Mouse (Mus musculus) lung, postnatal 36 days (tissue): Measurements from ENCODE around the gene Best1.
A peak's percentile ranks its signal among the peaks of the same experiment; 100 is the strongest.

Experiments
- DNase-seq: peaks from one replicate; pipeline ENCODE4 v3.0.0; 2022; ENCODE audit warnings: mixed read lengths

Best1 gene

GRCm38 (mm10) chr19:10001206-10001969 is at the start of gene Best1, which contains the start of gene Rab3il1:
Gene Best1 (minus strand): TSS chr19:10001633.
Gene Rab3il1 (plus strand): TSS chr19:10001669.
- DNase-seq, result no peak

GRCm38 (mm10) chr19:10050438-10050837 is 49.0 kb upstream of the Best1 start:
- no peak for DNase-seq

GRCm38 (mm10) chr19:10049533-10049932 is 48.1 kb upstream of the Best1 start:
- no peak for DNase-seq

- no peak for DNase-seq
Measured at GRCm38 (mm10) chr19:10046983-10047382, 45.5 kb upstream of the Best1 start.

- DNase-seq, result no peak
Measured at GRCm38 (mm10) chr19:10046346-10046745, 44.9 kb upstream of the Best1 start.

GRCm38 (mm10) chr19:10045707-10046106 is 44.3 kb upstream of the Best1 start:
- no peak for DNase-seq

- DNase-seq, result peak; percentile 84
Measured at GRCm38 (mm10) chr19:10043643-10044042, 42.2 kb upstream of the Best1 start.

- DNase-seq, result no peak
Measured at GRCm38 (mm10) chr19:10042816-10043215, 41.4 kb upstream of the Best1 start.

- peak; percentile 54 for DNase-seq
Measured at GRCm38 (mm10) chr19:10042232-10042631, 40.8 kb upstream of the Best1 start.

- peak; percentile 92 for DNase-seq
Measured at GRCm38 (mm10) chr19:10041388-10042148, 40.1 kb upstream of the Best1 start, which contains the start of gene Fads3. Gene Fads3 (plus strand): TSS chr19:10041569.

GRCm38 (mm10) chr19:10040866-10041387 is 39.5 kb upstream of the Best1 start:
- no peak for DNase-seq

- peak; percentile 75 for DNase-seq
Measured at GRCm38 (mm10) chr19:10039615-10040014, 38.2 kb upstream of the Best1 start.

GRCm38 (mm10) chr19:10038910-10039309 is 37.5 kb upstream of the Best1 start:
- peak; percentile 83 for DNase-seq

- no peak for DNase-seq
Measured at GRCm38 (mm10) chr19:10038364-10038763, 36.9 kb upstream of the Best1 start.

GRCm38 (mm10) chr19:10037534-10037933 is 36.1 kb upstream of the Best1 start:
- no peak for DNase-seq

GRCm38 (mm10) chr19:10034785-10035447 is 33.5 kb upstream of the Best1 start:
- peak; percentile 92 for DNase-seq

GRCm38 (mm10) chr19:10034356-10034755 is 32.9 kb upstream of the Best1 start:
- DNase-seq, result no peak

- DNase-seq, result peak; percentile 77
Measured at GRCm38 (mm10) chr19:10033211-10033973, 32.0 kb upstream of the Best1 start.

GRCm38 (mm10) chr19:10029746-10030145 is 28.3 kb upstream of the Best1 start:
- no peak for DNase-seq

- DNase-seq, result no peak
Measured at GRCm38 (mm10) chr19:10025169-10025875, 23.9 kb upstream of the Best1 start.

GRCm38 (mm10) chr19:10023304-10023758 is 21.9 kb upstream of the Best1 start:
- no peak for DNase-seq
